Mouse (Mus musculus): ENCODE results near the gene Arhgef33. TPM values are rescaled to one million over a fixed set of nuclear protein-coding genes. Genes with fewer than 3 reads are reported as not detected.
"Not testable (repeated sequence)": the region's sequence is repeated elsewhere in the genome, so short reads cannot be mapped to it uniquely, and the experiment has no call there.

Gene Arhgef33
- polyA plus RNA-seq (2012; rRNA removed) = 0.85 and 1.1 TPM in 2 replicates
- polyA plus RNA-seq (2014; fragmentation: Nextera tagmentation; extraction: Ambion mirVana) = 1.4 and 2.6 TPM in 2 replicates

DNA sequence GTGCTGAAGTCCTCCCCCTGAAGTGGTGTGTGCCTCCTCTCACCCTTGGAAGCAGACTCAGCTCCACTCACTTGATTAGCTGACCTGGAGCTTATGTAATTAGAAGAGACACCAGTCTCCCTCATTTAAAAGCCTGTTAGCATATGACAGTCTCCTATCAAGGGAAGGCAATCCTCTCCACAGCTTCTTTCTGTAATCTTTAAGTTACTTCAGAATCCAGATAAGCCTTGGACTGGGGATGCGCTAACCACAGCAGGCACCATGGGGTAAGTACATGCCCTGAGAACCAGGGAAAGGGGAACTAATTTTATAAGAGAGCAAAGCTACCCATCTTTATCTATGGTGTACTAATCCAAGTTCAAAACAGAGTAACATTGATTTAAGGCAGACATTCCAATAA is at the start of gene Arhgef33:
Gene Arhgef33 (plus strand): TSS at position 157 of the 400 bp plus-strand sequence.
- Histone ChIP-seq H3K4me3 (replicated peaks; ENCODE audit: low read length) (no peak within 1 kb of the TSS), H3K27ac (replicated peaks; ENCODE audit: low read depth, low read length) (no peak within 1 kb of the TSS), H3K9me3 (ENCODE audit: control insufficient read depth, low read length) (no peaks in the 10 kb centered on the region), H3K27me3 (ENCODE audit: control insufficient read depth, insufficient read depth, low read length) (no peaks in the 10 kb centered on the region), H3K9ac (ENCODE audit: low read depth, low read length, severe bottlenecking) (no peak within 1 kb of the TSS), H3K4me1 (ENCODE audit: control insufficient read depth, insufficient read depth, low read length) (0 out of 2 replicates have a peak, but pooled peaks cover 4% of the 10 kb centered on the region), H3K4me2 (replicated peaks; ENCODE audit: low read depth, low read length, severe bottlenecking) (no peak within 1 kb of the TSS), H3K36me3 (ENCODE audit: control insufficient read depth, insufficient read depth, low read length) (no peaks in the 10 kb centered on the region)
- 97% methylated on average over 1 of the region's 1 CpGs for WGBS
- DNase-seq (ENCODE audit: low spot score) (no peak), ATAC-seq (ENCODE audit: low FRiP score, low read depth) (no peak)
- TF ChIP-seq POLR2A (IDR thresholded peaks at IDR 0.05; ENCODE audit: borderline replicate concordance, extremely low read depth, insufficient read depth, insufficient read length) = no peak

- H3K9me3 ChIP-seq (ENCODE audit: control insufficient read depth, low read length) = no peaks in the 10 kb centered on the region
- H3K9ac ChIP-seq (ENCODE audit: low read depth, low read length, severe bottlenecking) = no peak overlapping the region
- H3K27ac ChIP-seq (replicated peaks; ENCODE audit: low read depth, low read length) = no peak overlapping the region
- peaks cover 88% of the 10 kb centered on the region for H3K36me3 ChIP-seq (ENCODE audit: control insufficient read depth, insufficient read depth, low read length)
- no peak overlapping the region for H3K4me2 ChIP-seq (replicated peaks; ENCODE audit: low read depth, low read length, severe bottlenecking)
- H3K4me3 ChIP-seq (replicated peaks; ENCODE audit: low read length) = no peak overlapping the region
- H3K27me3 ChIP-seq (ENCODE audit: control insufficient read depth, insufficient read depth, low read length) = no peaks in the 10 kb centered on the region
- no peak for ATAC-seq (ENCODE audit: low FRiP score, low read depth)
- WGBS = 96% methylated on average over 4 of the region's 4 CpGs
- no peaks in the 10 kb centered on the region for H3K4me1 ChIP-seq (ENCODE audit: control insufficient read depth, insufficient read depth, low read length)
- no peak for DNase-seq (ENCODE audit: low spot score)
- no peak for TF ChIP-seq POLR2A (IDR thresholded peaks at IDR 0.05; ENCODE audit: borderline replicate concordance, extremely low read depth, insufficient read depth, insufficient read length)
These were observed 40.1 kb upstream of the Arhgef33 start for GRCm38 (mm10) chr17:80267065-80267464.

- no peak overlapping the region for H3K27ac ChIP-seq (replicated peaks; ENCODE audit: low read depth, low read length)
- peaks cover 90% of the 10 kb centered on the region for H3K36me3 ChIP-seq (ENCODE audit: control insufficient read depth, insufficient read depth, low read length)
- no peak overlapping the region for H3K9ac ChIP-seq (ENCODE audit: low read depth, low read length, severe bottlenecking)
- no peak for DNase-seq (ENCODE audit: low spot score)
- no peak for TF ChIP-seq POLR2A (IDR thresholded peaks at IDR 0.05; ENCODE audit: borderline replicate concordance, extremely low read depth, insufficient read depth, insufficient read length)
- 85% methylated on average over 3 of the region's 3 CpGs for WGBS
- no peaks in the 10 kb centered on the region for H3K27me3 ChIP-seq (ENCODE audit: control insufficient read depth, insufficient read depth, low read length)
- H3K9me3 ChIP-seq (ENCODE audit: control insufficient read depth, low read length) = no peaks in the 10 kb centered on the region
- ATAC-seq (ENCODE audit: low FRiP score, low read depth) = no peak
- H3K4me1 ChIP-seq (ENCODE audit: control insufficient read depth, insufficient read depth, low read length) = no peaks in the 10 kb centered on the region
- H3K4me2 ChIP-seq (replicated peaks; ENCODE audit: low read depth, low read length, severe bottlenecking) = no peak overlapping the region
- no peak overlapping the region for H3K4me3 ChIP-seq (replicated peaks; ENCODE audit: low read length)
These were observed 39.1 kb upstream of the Arhgef33 start for GRCm38 (mm10) chr17:80268151-80268550.

DNA sequence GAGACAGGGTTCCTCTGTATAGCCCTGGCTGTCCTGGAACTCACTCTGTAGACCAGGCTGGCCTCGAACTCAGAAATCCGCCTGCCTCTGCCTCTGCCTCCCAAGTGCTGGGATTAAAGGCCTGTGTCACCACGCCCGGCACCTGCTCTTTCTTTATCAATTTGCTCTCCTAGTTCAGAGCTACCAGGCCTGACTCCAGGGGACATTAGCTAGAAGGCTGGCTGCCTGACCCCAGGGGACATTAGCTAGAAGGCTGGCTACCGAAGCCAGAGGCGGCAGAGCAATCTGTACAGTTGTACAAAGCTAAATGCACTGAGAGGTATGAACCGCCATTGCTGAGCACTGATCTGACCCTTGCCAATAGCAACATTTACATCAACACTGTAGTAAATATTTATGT is 36.6 kb upstream of the Arhgef33 start:
- not testable (repeated sequence) for H3K4me2 ChIP-seq (replicated peaks; ENCODE audit: low read depth, low read length, severe bottlenecking); H3K4me1 ChIP-seq (ENCODE audit: control insufficient read depth, insufficient read depth, low read length); H3K27me3 ChIP-seq (ENCODE audit: control insufficient read depth, insufficient read depth, low read length); H3K27ac ChIP-seq (replicated peaks; ENCODE audit: low read depth, low read length); H3K9me3 ChIP-seq (ENCODE audit: control insufficient read depth, low read length); DNase-seq (ENCODE audit: low spot score); H3K9ac ChIP-seq (ENCODE audit: low read depth, low read length, severe bottlenecking); ATAC-seq (ENCODE audit: low FRiP score, low read depth); H3K4me3 ChIP-seq (replicated peaks; ENCODE audit: low read length)
- WGBS = 96% methylated on average over 7 of the region's 7 CpGs
- peaks cover 90% of the 10 kb centered on the region for H3K36me3 ChIP-seq (ENCODE audit: control insufficient read depth, insufficient read depth, low read length)

DNA sequence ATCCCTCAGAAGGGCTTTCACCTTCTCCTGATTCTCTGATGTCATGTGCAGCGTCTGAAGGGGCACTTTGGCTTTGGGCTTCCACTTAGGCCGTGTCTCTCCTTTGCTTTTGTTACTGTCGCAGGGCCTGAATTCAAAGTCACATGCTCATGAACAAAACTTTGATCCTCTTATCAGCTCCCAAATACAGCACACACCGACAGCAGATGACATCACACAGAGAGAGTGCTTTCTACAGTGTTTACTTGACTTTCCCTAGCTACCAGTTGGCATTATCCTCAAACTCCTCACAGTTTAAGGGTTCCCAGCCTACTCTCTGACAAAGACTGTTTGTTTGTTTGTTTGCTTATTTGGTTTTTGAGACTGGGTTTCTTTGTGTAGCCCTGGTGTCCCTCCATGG is 29.0 kb upstream of the Arhgef33 start:
- no peaks in the 10 kb centered on the region for H3K9me3 ChIP-seq (ENCODE audit: control insufficient read depth, low read length)
- no peak overlapping the region for H3K9ac ChIP-seq (ENCODE audit: low read depth, low read length, severe bottlenecking)
- WGBS = 92% methylated on average over 4 of the region's 4 CpGs
- TF ChIP-seq POLR2A (IDR thresholded peaks at IDR 0.05; ENCODE audit: borderline replicate concordance, extremely low read depth, insufficient read depth, insufficient read length) = no peak
- H3K27me3 ChIP-seq (ENCODE audit: control insufficient read depth, insufficient read depth, low read length) = no peaks in the 10 kb centered on the region
- DNase-seq (ENCODE audit: low spot score) = no peak
- H3K36me3 ChIP-seq (ENCODE audit: control insufficient read depth, insufficient read depth, low read length) = peaks cover 70% of the 10 kb centered on the region
- no peak overlapping the region for H3K4me3 ChIP-seq (replicated peaks; ENCODE audit: low read length)
- H3K27ac ChIP-seq (replicated peaks; ENCODE audit: low read depth, low read length) = no peak overlapping the region
- no peak overlapping the region for H3K4me2 ChIP-seq (replicated peaks; ENCODE audit: low read depth, low read length, severe bottlenecking)
- no peak for ATAC-seq (ENCODE audit: low FRiP score, low read depth)
- no peaks in the 10 kb centered on the region for H3K4me1 ChIP-seq (ENCODE audit: control insufficient read depth, insufficient read depth, low read length)
